Mouse (Mus musculus) bone marrow macrophage, adult 2 months (primary cell): ENCODE data around the gene Pde1a. TPM values are rescaled to one million over a fixed set of nuclear protein-coding genes. Genes with fewer than 3 reads are reported as not detected.

ENCODE experiments used
- H3K27ac ChIP-seq: 2 replicates; pipeline ENCODE4 v1.5.1; 2012; ENCODE audit warnings: low read depth, low read length; ENCODE audit not compliant: insufficient read depth
- H3K4me1 ChIP-seq: 2 replicates; pipeline ENCODE4 v1.6.1; 2012; ENCODE audit warnings: low read length; ENCODE audit not compliant: control insufficient read depth, insufficient read depth
- H3K4me3 ChIP-seq: 2 replicates; pipeline ENCODE4 v1.5.1; 2012; ENCODE audit warnings: mild to moderate bottlenecking, low read length, moderate library complexity; ENCODE audit not compliant: insufficient read depth
- CTCF ChIP-seq: IDR thresholded peaks from 2 replicates; pipeline ENCODE4 v1.5.1; 2012; ENCODE audit warnings: low read depth, mild to moderate bottlenecking, low read length, moderate library complexity
- POLR2A ChIP-seq: IDR thresholded peaks from 2 replicates; pipeline ENCODE4 v1.6.1; 2012; ENCODE audit warnings: mild to moderate bottlenecking, low read depth, low read length, borderline replicate concordance
- polyA plus RNA-seq: library from polyadenylated mRNA; stranded (reverse); fragments of >200 nt; gene quantifications from 2 replicates; pipeline ENCODE4 v1.2.4, GENCODE M21; 2012; ENCODE audit not compliant: missing spikeins, insufficient read depth, insufficient read length

Pde1a gene
- polyA plus RNA-seq, 1 experiment: not detected

DNA sequence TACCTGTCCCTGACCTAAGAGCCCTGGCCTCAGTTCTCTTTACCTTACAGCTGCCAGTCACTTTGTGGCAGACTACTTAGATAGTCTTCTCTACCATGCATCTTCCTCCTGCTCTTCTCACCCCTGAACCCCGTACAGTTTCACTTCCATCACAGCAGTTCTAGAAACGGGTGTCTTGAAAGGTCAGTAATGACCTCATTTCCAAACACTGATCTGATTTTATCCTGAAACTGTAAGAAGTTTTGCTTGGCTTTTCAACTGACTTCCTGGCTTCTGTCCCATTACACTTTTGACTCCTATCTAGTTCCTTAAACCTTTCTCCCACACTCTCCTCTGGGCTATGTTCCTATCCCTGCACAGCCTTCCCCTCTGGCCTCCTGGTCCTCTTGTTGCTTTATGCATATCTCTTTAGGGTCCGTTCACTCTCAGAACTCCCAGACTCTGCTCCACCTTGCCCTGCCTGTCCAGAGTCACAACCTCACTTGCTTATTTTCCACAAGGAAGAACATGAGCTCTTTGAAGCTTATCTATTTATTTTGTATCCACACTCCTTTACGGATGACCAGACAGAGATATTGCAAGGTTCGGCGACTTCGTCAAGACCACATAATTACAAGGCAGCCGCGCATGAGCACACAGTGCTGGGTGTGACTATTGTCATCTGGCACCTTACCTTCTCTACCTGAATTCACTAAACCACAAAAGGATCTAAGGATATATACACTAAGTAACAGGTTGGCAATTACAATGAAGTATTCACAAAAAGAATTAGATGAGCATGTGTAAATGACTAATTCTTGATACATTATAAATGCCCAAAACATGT lies 162.4 kb downstream of the Pde1a start:
- Histone ChIP-seq H3K4me3 (no peak overlapping the region), H3K27ac (no peak overlapping the region), H3K4me1 (no peaks in the 10 kb centered on the region)
- TF ChIP-seq CTCF: no peak
- TF ChIP-seq POLR2A: no peak

DNA sequence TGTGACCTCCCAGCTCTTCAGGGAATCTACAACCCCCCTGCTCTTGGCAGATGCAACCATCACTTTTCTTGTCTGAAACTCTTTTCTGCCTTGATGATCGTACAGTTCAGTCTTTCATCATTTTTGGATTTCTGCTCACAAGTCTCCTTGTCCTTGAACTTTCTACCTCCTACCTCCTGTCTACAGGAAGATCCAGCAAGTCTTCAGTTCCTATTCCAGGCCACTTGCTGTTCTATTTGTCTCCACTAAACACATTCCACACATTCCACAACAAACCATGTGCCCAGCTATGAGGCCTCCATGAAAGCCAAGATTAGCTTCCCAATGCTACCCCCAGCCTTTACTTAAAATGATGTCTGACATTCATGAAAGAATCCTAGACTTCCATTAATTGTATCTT lies 163.2 kb downstream of the Pde1a start:
- no peak overlapping the region for H3K27ac ChIP-seq
- H3K4me1 ChIP-seq: no peaks in the 10 kb centered on the region
- no peak overlapping the region for H3K4me3 ChIP-seq
- TF ChIP-seq CTCF: no peak
- TF ChIP-seq POLR2A: no peak

DNA sequence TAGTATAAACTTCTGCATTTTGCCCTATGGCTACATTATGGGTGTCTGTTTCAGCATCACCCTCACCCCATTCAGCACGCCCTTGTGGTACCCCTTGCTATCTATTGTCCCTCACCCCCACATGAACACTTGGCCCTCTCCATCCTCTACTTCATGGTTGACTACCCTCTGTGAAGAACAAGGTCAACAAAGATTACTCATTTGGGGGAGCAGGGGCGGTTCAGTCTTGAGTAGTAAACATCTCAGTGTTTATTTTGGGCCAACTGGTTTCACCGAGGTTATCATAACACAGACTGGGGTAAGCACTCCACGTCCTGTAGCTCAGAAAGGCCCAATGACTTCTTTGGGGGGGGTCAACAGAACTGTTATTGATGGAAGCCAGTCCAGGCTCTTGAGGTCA lies 164.3 kb downstream of the Pde1a start:
- H3K27ac ChIP-seq: no peak overlapping the region
- no peaks in the 10 kb centered on the region for H3K4me1 ChIP-seq
- H3K4me3 ChIP-seq: no peak overlapping the region
- TF ChIP-seq POLR2A (no peak), CTCF (no peak)

DNA sequence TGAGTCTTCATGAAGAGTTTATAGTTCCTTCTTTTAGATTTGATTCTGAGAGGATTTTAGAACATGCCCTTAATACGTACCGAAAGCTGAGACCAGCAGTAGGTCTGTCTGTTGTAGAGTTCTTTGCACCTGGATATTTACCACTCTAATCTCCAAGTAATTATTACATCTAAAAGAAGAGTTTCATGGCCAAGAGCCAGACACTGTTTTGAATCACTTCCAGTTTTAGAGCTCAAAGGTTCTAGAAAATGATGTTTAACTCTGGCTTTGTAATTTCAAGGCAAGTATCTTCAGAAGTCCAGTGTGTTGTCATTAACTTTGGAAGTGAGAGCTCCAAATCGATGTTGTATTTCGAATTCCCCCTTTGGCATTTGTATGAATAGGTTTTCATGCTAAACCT lies 167.8 kb downstream of the Pde1a start:
- H3K27ac ChIP-seq: no peak overlapping the region
- H3K4me3 ChIP-seq: no peak overlapping the region
- no peak for TF ChIP-seq POLR2A
- no peaks in the 10 kb centered on the region for H3K4me1 ChIP-seq

DNA sequence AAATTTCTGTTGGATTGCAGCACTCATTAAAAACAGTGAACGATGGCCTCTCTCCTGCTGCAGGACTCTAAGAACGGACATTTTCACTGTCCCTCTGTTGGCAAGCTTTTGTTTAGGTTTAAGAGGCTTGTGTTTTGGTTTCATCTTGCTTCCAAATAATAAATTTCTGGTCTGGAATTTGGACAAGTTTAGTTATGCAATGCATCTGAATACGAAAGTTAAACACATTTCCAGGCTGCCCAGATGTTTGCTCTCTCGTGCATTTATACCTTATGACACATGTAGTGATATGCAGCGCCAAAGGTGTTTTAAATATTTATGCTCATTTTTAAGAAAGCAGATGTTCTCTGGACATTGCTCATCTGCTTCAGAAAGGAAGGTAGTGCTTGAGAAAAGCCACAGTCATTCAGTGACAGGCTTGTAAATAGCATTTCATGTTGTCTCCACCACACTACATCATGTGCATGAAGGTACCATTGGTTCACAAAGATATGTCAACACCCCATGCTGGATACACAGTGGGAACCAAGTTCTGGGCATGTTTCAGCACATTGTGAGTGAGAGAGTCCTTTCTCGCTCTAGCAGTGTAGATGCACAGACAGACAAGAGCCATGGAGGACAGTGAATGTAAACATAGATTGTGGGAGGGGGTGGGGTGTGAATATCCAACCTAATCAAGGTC lies 171.5 kb downstream of the Pde1a start:
- no peak overlapping the region for H3K4me3 ChIP-seq
- TF ChIP-seq CTCF: no peak
- no peak for TF ChIP-seq POLR2A
- H3K27ac ChIP-seq: no peak overlapping the region
- no peaks in the 10 kb centered on the region for H3K4me1 ChIP-seq

DNA sequence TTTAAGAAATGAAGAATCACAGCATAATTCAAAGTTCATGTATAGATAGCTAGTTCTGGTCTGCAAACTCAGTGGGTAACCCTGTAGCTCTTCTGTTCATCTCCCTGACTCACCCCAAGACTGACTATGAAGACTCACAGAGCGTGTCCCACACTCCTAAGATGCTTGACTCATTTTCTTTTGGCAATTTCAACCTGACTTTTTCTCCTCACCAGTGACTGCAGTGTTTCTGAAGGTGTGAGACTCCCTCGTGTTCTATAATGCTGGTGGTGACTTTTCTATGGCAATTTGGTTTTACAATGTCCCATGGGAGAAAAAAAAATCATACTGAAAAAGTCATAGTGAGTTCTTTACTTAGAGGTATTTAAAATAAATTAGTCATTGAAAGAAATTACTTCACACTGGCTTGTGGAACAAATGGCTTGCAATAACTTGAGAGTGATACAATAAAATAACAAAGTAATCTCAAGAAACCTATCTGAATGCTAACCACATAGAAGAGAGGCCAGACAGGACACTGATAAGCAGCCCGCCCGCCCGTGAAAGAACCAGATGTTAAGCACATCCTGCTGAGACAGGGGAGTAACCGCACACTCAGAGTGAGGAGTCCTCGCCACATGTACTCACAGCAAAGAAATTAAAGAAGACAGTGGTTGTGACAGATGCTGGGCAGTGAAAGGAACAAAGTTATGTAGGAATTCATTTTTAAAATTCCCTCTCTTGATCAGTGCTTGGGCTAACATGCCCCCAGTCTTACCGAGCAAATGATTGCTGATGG lies 183.2 kb downstream of the Pde1a start:
- TF ChIP-seq CTCF (no peak), POLR2A (no peak)

DNA sequence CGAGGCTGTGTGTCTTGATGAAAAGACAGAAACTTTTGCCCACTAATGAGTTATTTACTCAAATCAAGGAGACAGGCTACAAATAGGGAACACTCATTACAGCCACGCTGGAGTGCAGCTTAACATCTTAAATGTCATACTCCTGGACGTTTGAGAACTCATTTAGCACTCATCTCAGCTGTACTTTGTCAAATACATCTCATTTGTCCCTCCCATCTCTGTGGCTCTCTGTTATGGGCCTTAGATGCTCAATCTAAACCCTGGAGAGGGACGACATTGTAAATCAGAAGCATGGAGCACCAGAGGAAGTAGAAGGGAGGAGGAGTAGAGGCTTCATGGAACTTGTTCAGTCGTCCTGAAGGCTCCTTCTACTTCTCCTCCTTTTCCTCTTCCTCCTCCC lies 194.6 kb downstream of the Pde1a start:
- Histone ChIP-seq H3K4me1 (no peaks in the 10 kb centered on the region), H3K27ac (no peak overlapping the region), H3K4me3 (no peak overlapping the region)
- TF ChIP-seq CTCF (no peak), POLR2A (no peak)

More for the DNA sequence above, 183.2 kb downstream of the Pde1a start:
- no peaks in the 10 kb centered on the region for H3K4me1 ChIP-seq
- H3K4me3 ChIP-seq: no peak overlapping the region
- H3K27ac ChIP-seq: no peak overlapping the region

DNA sequence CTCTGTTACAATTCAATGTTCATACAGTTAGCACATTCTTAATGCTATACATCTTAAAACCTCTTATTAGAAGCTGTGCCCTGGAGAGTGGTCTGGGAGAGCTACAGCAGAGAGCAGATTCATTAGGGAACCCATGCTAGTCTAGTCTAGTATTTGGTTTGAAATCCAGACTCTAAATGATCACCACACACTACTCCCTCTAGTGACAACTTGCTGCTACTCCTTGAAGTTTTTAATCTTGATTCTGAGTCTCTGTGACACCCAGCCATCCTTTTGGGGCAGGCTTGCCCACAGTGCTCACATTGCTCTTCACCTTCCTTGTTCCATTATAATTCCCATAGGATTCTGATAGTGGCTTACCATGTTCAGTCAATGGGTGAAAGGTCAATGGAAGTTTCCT lies 206.9 kb downstream of the Pde1a start:
- TF ChIP-seq CTCF (no peak), POLR2A (no peak)
- Histone ChIP-seq H3K4me1 (no peaks in the 10 kb centered on the region), H3K27ac (no peak overlapping the region)

DNA sequence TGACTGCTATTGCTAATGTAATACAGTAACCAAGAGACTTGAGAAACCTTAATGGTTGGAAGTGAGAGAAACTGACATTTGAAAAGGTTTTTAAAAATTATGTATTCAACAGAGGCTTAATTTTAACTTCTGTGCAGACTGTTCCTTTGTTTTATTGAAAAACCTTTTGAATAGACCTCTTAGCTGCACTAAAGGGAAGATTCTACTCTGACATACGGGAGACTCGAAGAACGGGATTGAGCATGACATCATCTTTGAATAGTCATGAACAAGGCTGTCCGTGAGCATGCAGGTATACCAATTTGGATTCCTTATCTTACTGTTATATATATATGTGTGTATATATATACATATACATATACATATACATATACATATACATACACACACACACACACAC lies 207.9 kb downstream of the Pde1a start:
- Histone ChIP-seq H3K4me3 (no peak overlapping the region), H3K4me1 (no peaks in the 10 kb centered on the region), H3K27ac (no peak overlapping the region)
- no peak for TF ChIP-seq CTCF
- no peak for TF ChIP-seq POLR2A

More for the DNA sequence above, 206.9 kb downstream of the Pde1a start:
- H3K4me3 ChIP-seq: no peak overlapping the region
